Mouse (Mus musculus) lung, postnatal 0 days (tissue): ENCODE measurements around the gene Rgs7bp. TPM values are rescaled to one million over a fixed set of nuclear protein-coding genes. Genes with fewer than 3 reads are reported as not detected.

Experiments
- ATAC-seq: fragments of 200-750 bp; cut with Nextera tagmentation; 2 replicates; pipeline ENCODE4 v1.8.0; 2017; ENCODE audit warnings: moderate library complexity
- DNase-seq: peaks from one replicate; pipeline ENCODE4 v3.0.0-alpha.2; 2016; ENCODE audit warnings: low spot score
- H3K27ac ChIP-seq: fragments of 300-500 bp; sonication (generic); 2 replicates; pipeline ENCODE4 v1.5.1; 2014; ENCODE audit warnings: antibody characterized with exemption, mild to moderate bottlenecking, low read length, mixed read lengths
- H3K27me3 ChIP-seq: fragments of 300-500 bp; sonication (generic); replicated peaks from 2 replicates; pipeline ENCODE4 v1.6.1; 2014; ENCODE audit warnings: low read length, mixed read lengths; ENCODE audit not compliant: insufficient read depth
- H3K36me3 ChIP-seq: fragments of 300-500 bp; sonication (generic); 2 replicates; pipeline ENCODE4 v1.6.1; 2014; ENCODE audit warnings: low read length, mixed read lengths; ENCODE audit not compliant: insufficient read depth
- H3K4me1 ChIP-seq: fragments of 300-500 bp; sonication (generic); 2 replicates; pipeline ENCODE4 v1.6.1; 2014; ENCODE audit warnings: antibody characterized with exemption, low read depth, low read length, mixed read lengths; ENCODE audit not compliant: insufficient read depth
- H3K4me2 ChIP-seq: fragments of 300-500 bp; sonication (generic); replicated peaks from 2 replicates; pipeline ENCODE4 v1.6.1; 2014; ENCODE audit warnings: low read depth, mild to moderate bottlenecking, low read length, moderate library complexity, mixed read lengths
- H3K4me3 ChIP-seq: fragments of 300-500 bp; sonication (generic); 2 replicates; pipeline ENCODE4 v1.5.1; 2014; ENCODE audit warnings: low read depth, low read length
- H3K9ac ChIP-seq: fragments of 300-500 bp; sonication (generic); replicated peaks from 2 replicates; pipeline ENCODE4 v1.6.1; 2014; ENCODE audit warnings: low read depth, mild to moderate bottlenecking
- H3K9me3 ChIP-seq: fragments of 300-500 bp; sonication (generic); 2 replicates; pipeline ENCODE4 v1.6.1; 2016; ENCODE audit warnings: low read length, mixed read lengths
- CTCF ChIP-seq: IDR thresholded peaks from 2 replicates; pipeline ENCODE4 v1.5.1; 2016; ENCODE audit warnings: antibody characterized with exemption, mild to moderate bottlenecking
- EP300 ChIP-seq: IDR thresholded peaks from 2 replicates; pipeline ENCODE4 v1.6.1; 2016; ENCODE audit warnings: antibody characterized with exemption, mild to moderate bottlenecking, control low read depth
- WGBS: fragments of 180-500 bp; shearing (Covaris S2); extraction: QIAGEN DNeasy Blood & Tissue Kit; methylation state at CpG from one replicate; pipeline ENCODE4 v1.1.7; 2014; 5-methylcytosine and 5-hydroxymethylcytosine counted together
- polyA plus RNA-seq: library from polyadenylated mRNA; unstranded; fragments of >200 nt; fragmentation: Nextera tagmentation; extraction: Ambion mirVana; gene quantifications from 2 replicates; pipeline ENCODE4 v1.2.1, GENCODE M21; 2015

Rgs7bp gene
- polyA plus RNA-seq, 1 experiment from 2014 or later: 1.0 TPM

- 52% methylated on average over 7 of the region's 7 CpGs for WGBS
- no peak overlapping the region for H3K27ac ChIP-seq
- H3K9me3 ChIP-seq: no peaks in the 10 kb centered on the region
- H3K4me2 ChIP-seq: no peak overlapping the region
- DNase-seq: no peak
- H3K4me1 ChIP-seq: no peaks in the 10 kb centered on the region
- no peaks in the 10 kb centered on the region for H3K27me3 ChIP-seq
- TF ChIP-seq CTCF (no peak), EP300 (no peak)
- H3K9ac ChIP-seq: no peak overlapping the region
- no peak for ATAC-seq
- no peaks in the 10 kb centered on the region for H3K36me3 ChIP-seq
- H3K4me3 ChIP-seq: no peak overlapping the region
Observed at GRCm38 (mm10) chr13:104908691-104909090, 146.0 kb downstream of the Rgs7bp start.

Other genes starting within 250 kb of the Rgs7bp start
- 12.9 and 15.0 TPM in 2 replicates for gene Cwc27, start 237.8 kb downstream of the Rgs7bp start, polyA plus RNA-seq
- not detected in 2 replicates for gene Shisal2b, start 191.0 kb downstream of the Rgs7bp start, polyA plus RNA-seq
- gene 4933425L06Rik, start 27.2 kb upstream of the Rgs7bp start, polyA plus RNA-seq: not detected in 2 replicates
- gene Rnf180, start 239.9 kb upstream of the Rgs7bp start, polyA plus RNA-seq: 3.1 and 3.5 TPM in 2 replicates